Mouse (Mus musculus) forebrain, embryonic 13.5 days (tissue): ENCODE results near the gene Smo. TPM values are rescaled to one million over a fixed set of nuclear protein-coding genes. Genes with fewer than 3 reads are reported as not detected.

ENCODE experiments used
- polyA plus RNA-seq: library from polyadenylated mRNA; unstranded; fragments of >200 nt; fragmentation: Nextera tagmentation; extraction: Ambion mirVana; gene quantifications from 2 replicates; pipeline ENCODE4 v1.2.1, GENCODE M21; 2015

The Smo gene
- polyA plus RNA-seq, 1 experiment from 2014 or later = 20.5 TPM

Other genes with a start within 250 kb of the Smo start
- 6.3 and 8.0 TPM in 2 replicates for gene Kcp, start 227.6 kb upstream of the Smo start, polyA plus RNA-seq
- gene Irf5, start 208.9 kb upstream of the Smo start, polyA plus RNA-seq = 1.0 and 1.2 TPM in 2 replicates
- 102 and 110 TPM in 2 replicates for gene Tnpo3, start 125.6 kb upstream of the Smo start, polyA plus RNA-seq
- gene Tspan33, start 41.3 kb upstream of the Smo start, polyA plus RNA-seq = 4.3 and 5.6 TPM in 2 replicates
- 11.1 and 12.3 TPM in 2 replicates for gene Ahcyl2, start 32.5 kb downstream of the Smo start, polyA plus RNA-seq
- gene Strip2, start 181.5 kb downstream of the Smo start, polyA plus RNA-seq = 0.92 and 1.2 TPM in 2 replicates